In genomic region chr10:12803939-12804338, GRCm38 (mm10) we compare ENCODE assay signal across 27 mouse cellular contexts.
DNase-seq lines count a peak whose midpoint lies in the region; ATAC-seq and TF ChIP-seq lines count a peak whose summit lies in the region.
"Had no signal": no experiment of that assay in that cellular context is flagged by ENCODE, and none has a peak within 500 bp of the region (broad histone marks: within the 10 kb centered on the region; RNA-seq: fewer than 3 reads in every experiment).

No protein-coding gene starts in this region.

- H3K4me1 ChIP-seq in midbrain, embryonic 13.5 days (replicated peaks) = 0 out of 2 replicates have a peak, but pooled peaks cover 2% of the 10 kb centered on the region
- H3K4me1 ChIP-seq: forebrain, embryonic 13.5 days; hindbrain, embryonic 12.5 days had no signal

- no peaks in the 10 kb centered on the region for H3K9me3 ChIP-seq in midbrain, embryonic 13.5 days
- H3K9me3 ChIP-seq: forebrain, embryonic 10.5 days; forebrain, embryonic 13.5 days; heart, embryonic 10.5 days; heart, embryonic 13.5 days; hindbrain, embryonic 12.5 days; hindbrain, embryonic 15.5 days had no signal

- no peak for TF ChIP-seq POLR2A in myocyte (IDR thresholded peaks at IDR 0.05; ENCODE audit: insufficient read length, low read depth)

- H3K27me3 ChIP-seq in myocyte (ENCODE audit: control insufficient read depth, insufficient read depth, insufficient read length) = no peaks in the 10 kb centered on the region
- no peaks in the 10 kb centered on the region for H3K27me3 ChIP-seq in midbrain, embryonic 13.5 days
- H3K27me3 ChIP-seq: embryonic facial prominence, embryonic 12.5 days; forebrain, embryonic 13.5 days; heart, embryonic 13.5 days; hindbrain, embryonic 12.5 days; hindbrain, embryonic 15.5 days; Patski had no signal

- no peak for ATAC-seq in midbrain, embryonic 13.5 days
- ATAC-seq: CD4-positive, CD25-positive, alpha-beta regulatory T cell, adult 4 months; forebrain, embryonic 13.5 days; forebrain, embryonic 16.5 days; intestine, postnatal 0 days; Patski had no signal

- no peak overlapping the region for H3K4me3 ChIP-seq in gastrocnemius, adult 2 months
- H3K4me3 ChIP-seq in myocyte = no peak overlapping the region
- H3K4me3 ChIP-seq in midbrain, embryonic 13.5 days (replicated peaks) = no peak overlapping the region
- H3K4me3 ChIP-seq: embryonic facial prominence, embryonic 12.5 days; forebrain, embryonic 10.5 days; forebrain, embryonic 13.5 days; heart, embryonic 10.5 days; heart, embryonic 13.5 days; hindbrain, embryonic 12.5 days; hindbrain, embryonic 15.5 days had no signal

- H3K27ac ChIP-seq in gastrocnemius, adult 2 months = peak overlapping the region; percentile 50; the same call in 1 of the 2 replicates
- H3K27ac ChIP-seq in midbrain, embryonic 13.5 days = no peak overlapping the region
- H3K27ac ChIP-seq: embryonic facial prominence, embryonic 12.5 days; forebrain, embryonic 10.5 days; forebrain, embryonic 13.5 days; heart, embryonic 10.5 days; heart, embryonic 13.5 days; hindbrain, embryonic 12.5 days; hindbrain, embryonic 15.5 days had no signal

- intact Hi-C loops in gastrocnemius, adult 2 months (cut with DNase I) = no loop called here

- TF ChIP-seq CTCF in gastrocnemius, adult 2 months (IDR thresholded peaks at IDR 0.05) = no peak

- peak overlapping the region; percentile 37 for H3K4me2 ChIP-seq in myocyte (ENCODE audit: low read depth)
- no peak overlapping the region for H3K4me2 ChIP-seq in midbrain, embryonic 13.5 days (replicated peaks)
- H3K4me2 ChIP-seq: embryonic facial prominence, embryonic 12.5 days; forebrain, embryonic 13.5 days; heart, embryonic 13.5 days; hindbrain, embryonic 12.5 days; hindbrain, embryonic 15.5 days had no signal

- H3K36me3 ChIP-seq in myocyte (ENCODE audit: control insufficient read depth, insufficient read depth) = no peaks in the 10 kb centered on the region
- no peaks in the 10 kb centered on the region for H3K36me3 ChIP-seq in midbrain, embryonic 13.5 days
- H3K36me3 ChIP-seq: embryonic facial prominence, embryonic 12.5 days; forebrain, embryonic 10.5 days; heart, embryonic 10.5 days; heart, embryonic 13.5 days; hindbrain, embryonic 12.5 days; hindbrain, embryonic 15.5 days had no signal

- WGBS in midbrain, embryonic 13.5 days = 68% methylated on average over 1 of the region's 1 CpGs

- peaks cover 99% of the 10 kb centered on the region for H3K79me2 ChIP-seq in myocyte (ENCODE audit: control insufficient read depth, insufficient read depth)

- no peak overlapping the region for H3K9ac ChIP-seq in midbrain, embryonic 13.5 days (replicated peaks)
- H3K9ac ChIP-seq: embryonic facial prominence, embryonic 12.5 days; forebrain, embryonic 13.5 days; heart, embryonic 13.5 days; hindbrain, embryonic 12.5 days; hindbrain, embryonic 15.5 days had no signal

- DNase-seq in gastrocnemius, adult 2 months = no peak
- DNase-seq in gastrocnemius, postnatal 10 days = no peak
- peak; percentile 79 for DNase-seq in 3T3-L1 (ENCODE audit: low read depth, low spot score)
- peak; percentile 82 for DNase-seq in NIH3T3 (ENCODE audit: low read depth)
- DNase-seq in cerebellum, adult 9-10 months = no peak
- DNase-seq: adrenal gland, postnatal 10 days; adrenal gland, postnatal 36 days; cerebellum, adult 11 months; cerebellum, adult 2 months; cerebellum, postnatal 10 days; cerebellum, postnatal 36 days; embryo, embryonic 11 days; gastrocnemius, postnatal 25 days; heart, adult 18-20 months had no signal

- H3ac ChIP-seq in myocyte (ENCODE audit: control insufficient read depth, insufficient read length) = no peak overlapping the region

TF ChIP-seq in myocyte, 11 proteins besides CTCF, POLR2A, EP300 and RAD21:
- TF ChIP-seq MYOG (IDR thresholded peaks at IDR 0.05; ENCODE audit: control insufficient read depth in 1 of 3, insufficient read depth in 1 of 3, insufficient read length in 2 of 3, low read depth in 2 of 3) = no peak
- no peak for TF ChIP-seq SRF (IDR thresholded peaks at IDR 0.05; ENCODE audit: control insufficient read depth, insufficient read length, low read depth)
- TF ChIP-seq USF1 (IDR thresholded peaks at IDR 0.05; ENCODE audit: low read depth) = no peak
- TF ChIP-seq E2F4 (IDR thresholded peaks at IDR 0.05; ENCODE audit: insufficient read depth) = no peak
- TF ChIP-seq REST (IDR thresholded peaks at IDR 0.05; ENCODE audit: insufficient read depth, insufficient read length) = no peak
- no peak for TF ChIP-seq CEBPB (IDR thresholded peaks at IDR 0.05; ENCODE audit: insufficient read depth, poor library complexity, severe bottlenecking)
- TF ChIP-seq MYOD1 (IDR thresholded peaks at IDR 0.05; ENCODE audit: control insufficient read depth in 1 of 3, insufficient read length in 2 of 3, low read depth in 2 of 3) = no peak
- no peak for TF ChIP-seq MAX (IDR thresholded peaks at IDR 0.05; ENCODE audit: low read depth)
- no peak for TF ChIP-seq POLR2AphosphoS2 (IDR thresholded peaks at IDR 0.05; ENCODE audit: insufficient read length, low read depth)
- no peak for TF ChIP-seq TCF12 (IDR thresholded peaks at IDR 0.05; ENCODE audit: insufficient read depth, poor library complexity, severe bottlenecking)
- no peak for TF ChIP-seq TCF3 (IDR thresholded peaks at IDR 0.05; ENCODE audit: insufficient read length, low read depth)

Comparison
In these comparisons a context has a peak if more than half of its experiments do, and no peak if none do; other contexts are left out.
1. DNase-seq: peak in 3T3-L1 (single experiment) and NIH3T3 (single experiment); none in gastrocnemius, adult 2 months (single experiment), gastrocnemius, postnatal 10 days (single experiment) and cerebellum, adult 9-10 months (single experiment).